Mouse (Mus musculus): Measurements from ENCODE around the gene Braf.
"Not testable (repeated sequence)": the region's sequence is repeated elsewhere in the genome, so short reads cannot be mapped to it uniquely, and the experiment has no call there.

Gene Braf

GRCm38 (mm10) chr6:39724866-39725711 lies at the start of gene Braf:
TSS of gene Braf (minus strand) at chr6:39725463.
- DNase-seq (ENCODE audit: extremely low read depth, low read depth) = peak; percentile 49

GRCm38 (mm10) chr6:39775029-39775428 lies 49.8 kb upstream of the Braf start:
- no peak for DNase-seq (ENCODE audit: extremely low read depth, low read depth)

- no peak for DNase-seq (ENCODE audit: extremely low read depth, low read depth)
Observed at GRCm38 (mm10) chr6:39757229-39757628, 32.0 kb upstream of the Braf start.

- no peak for DNase-seq (ENCODE audit: extremely low read depth, low read depth)
Observed at GRCm38 (mm10) chr6:39749881-39750280, 24.6 kb upstream of the Braf start.

GRCm38 (mm10) chr6:39747094-39747493 lies 21.8 kb upstream of the Braf start:
- no peak for DNase-seq (ENCODE audit: extremely low read depth, low read depth)

GRCm38 (mm10) chr6:39745456-39745855 lies 20.2 kb upstream of the Braf start:
- no peak for DNase-seq (ENCODE audit: extremely low read depth, low read depth)

GRCm38 (mm10) chr6:39739698-39740097 lies 14.4 kb upstream of the Braf start:
- DNase-seq (ENCODE audit: extremely low read depth, low read depth) = not testable (repeated sequence)

- DNase-seq (ENCODE audit: extremely low read depth, low read depth) = no peak
Observed at GRCm38 (mm10) chr6:39728095-39728494, 2.8 kb upstream of the Braf start.

- DNase-seq (ENCODE audit: extremely low read depth, low read depth) = no peak
Observed at GRCm38 (mm10) chr6:39726149-39726548, 886 bp upstream of the Braf start.

GRCm38 (mm10) chr6:39724542-39724865 lies 759 bp downstream of the Braf start:
- DNase-seq (ENCODE audit: extremely low read depth, low read depth) = no peak

GRCm38 (mm10) chr6:39724071-39724470 lies 1.2 kb downstream of the Braf start:
- no peak for DNase-seq (ENCODE audit: extremely low read depth, low read depth)

- DNase-seq (ENCODE audit: extremely low read depth, low read depth) = no peak
Observed at GRCm38 (mm10) chr6:39718567-39718966, 6.7 kb downstream of the Braf start.

GRCm38 (mm10) chr6:39717049-39717448 lies 8.2 kb downstream of the Braf start:
- DNase-seq (ENCODE audit: extremely low read depth, low read depth) = no peak

GRCm38 (mm10) chr6:39714341-39714740 lies 10.9 kb downstream of the Braf start:
- no peak for DNase-seq (ENCODE audit: extremely low read depth, low read depth)

GRCm38 (mm10) chr6:39713399-39713798 lies 11.9 kb downstream of the Braf start:
- no peak for DNase-seq (ENCODE audit: extremely low read depth, low read depth)

- no peak for DNase-seq (ENCODE audit: extremely low read depth, low read depth)
Observed at GRCm38 (mm10) chr6:39705625-39706024, 19.6 kb downstream of the Braf start.

- DNase-seq (ENCODE audit: extremely low read depth, low read depth) = no peak
Observed at GRCm38 (mm10) chr6:39693126-39693525, 32.1 kb downstream of the Braf start.

- not testable (repeated sequence) for DNase-seq (ENCODE audit: extremely low read depth, low read depth)
Observed at GRCm38 (mm10) chr6:39686839-39687238, 38.4 kb downstream of the Braf start.

GRCm38 (mm10) chr6:39681795-39682194 lies 43.5 kb downstream of the Braf start:
- no peak for DNase-seq (ENCODE audit: extremely low read depth, low read depth)

GRCm38 (mm10) chr6:39680524-39680923 lies 44.7 kb downstream of the Braf start:
- no peak for DNase-seq (ENCODE audit: extremely low read depth, low read depth)

GRCm38 (mm10) chr6:39678241-39678640 lies 47.0 kb downstream of the Braf start:
- no peak for DNase-seq (ENCODE audit: extremely low read depth, low read depth)

GRCm38 (mm10) chr6:39675081-39675480 lies 50.2 kb downstream of the Braf start:
- no peak for DNase-seq (ENCODE audit: extremely low read depth, low read depth)

GRCm38 (mm10) chr6:39611296-39611695 lies 114.0 kb downstream of the Braf start:
- no peak for DNase-seq (ENCODE audit: extremely low read depth, low read depth)

Data from MEL-GATA-1-ER (cell line).